Mouse (Mus musculus) kidney, adult 8-10 months (tissue): ENCODE data around the gene Siva1.

Experiments used
- DNase-seq, 2 experiments: peaks; one replicate each; pipeline ENCODE4 v3.0.0; 2022

Siva1 gene

GRCm38 (mm10) chr12:112679027-112679996 lies 34.8 kb downstream of the Siva1 start:
- no peak for DNase-seq

GRCm38 (mm10) chr12:112683351-112683750 lies 38.9 kb downstream of the Siva1 start:
- DNase-seq = no peak

DNA sequence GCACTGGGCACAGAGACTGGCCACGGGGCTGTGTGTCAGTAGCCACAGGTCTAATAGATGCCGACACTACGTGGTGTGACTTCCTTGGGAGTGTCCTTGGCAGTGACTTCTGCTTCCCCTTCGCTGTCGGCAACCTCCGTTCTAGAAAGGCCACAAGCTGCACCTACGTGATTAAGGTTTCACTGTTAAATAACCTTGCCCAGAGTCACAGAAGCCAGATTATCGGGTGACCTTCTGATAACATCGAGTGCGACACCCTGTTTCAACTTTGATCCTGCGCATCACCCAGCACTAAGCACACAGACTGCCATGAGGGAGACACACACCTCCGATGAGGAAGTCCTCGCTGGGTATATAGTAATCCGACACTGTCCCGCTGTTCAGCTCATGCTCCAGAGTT lies 44.0 kb downstream of the Siva1 start:
- no peak for DNase-seq

DNA sequence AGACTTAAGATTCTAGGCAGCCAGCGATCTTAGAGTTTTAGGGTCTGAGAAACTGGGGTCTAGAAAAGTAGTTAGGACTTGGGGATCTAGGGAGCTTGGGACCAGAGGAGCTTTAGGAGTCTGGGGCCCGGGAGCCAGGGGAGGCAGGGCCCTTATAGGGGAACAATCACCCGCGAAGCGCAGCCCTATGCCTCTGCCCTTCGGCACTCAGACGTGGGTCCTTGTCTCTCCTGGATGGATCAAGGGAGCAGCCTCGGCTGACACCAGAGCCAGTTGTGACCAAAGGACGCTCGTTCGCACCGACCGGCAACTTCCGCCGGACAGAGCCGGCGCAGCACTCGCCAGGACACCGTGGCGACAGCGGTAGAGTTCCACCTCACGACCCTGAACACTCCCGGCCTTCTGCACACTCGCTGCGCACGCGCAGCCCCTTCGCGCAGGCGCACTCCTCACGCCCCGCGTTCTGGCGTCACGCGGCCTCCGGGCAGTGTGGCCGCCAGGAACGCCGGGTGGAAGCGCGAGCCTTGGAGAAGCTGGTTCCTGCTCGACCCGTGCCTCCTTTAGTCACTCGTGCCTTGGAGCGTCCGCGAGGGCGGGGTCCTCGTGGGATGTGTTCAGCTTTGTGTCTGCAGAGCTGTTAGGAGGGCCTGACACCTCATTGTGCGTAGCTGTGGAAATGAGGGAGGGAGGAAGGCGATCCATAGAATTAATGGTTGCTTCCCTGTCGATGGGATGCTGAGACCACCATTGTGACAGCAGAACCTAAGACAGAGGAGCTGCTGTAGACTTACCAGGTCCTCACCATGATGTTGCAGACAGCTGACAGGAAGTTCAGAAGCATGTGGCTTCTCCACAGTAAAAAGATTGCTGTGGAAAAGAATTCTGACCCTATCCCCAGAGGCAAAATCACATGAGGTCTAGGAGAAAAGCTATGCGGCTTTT lies 49.0 kb downstream of the Siva1 start:
- DNase-seq = peak; percentile 92

GRCm38 (mm10) chr12:112694127-112694475 lies 49.6 kb downstream of the Siva1 start:
- no peak for DNase-seq

GRCm38 (mm10) chr12:112696806-112697425 lies 52.4 kb downstream of the Siva1 start:
- no peak for DNase-seq
